Mouse (Mus musculus): ENCODE results near the gene Gm21969. TPM values are rescaled to one million over a fixed set of nuclear protein-coding genes. Genes with fewer than 3 reads are reported as not detected.

Gm21969 gene
- polyA plus RNA-seq, 1 experiment = 0.02 TPM

- H3K4me3 ChIP-seq (ENCODE audit: insufficient read depth, low read depth, low read length) = no peak overlapping the region
- TF ChIP-seq POLR2A (IDR thresholded peaks at IDR 0.05; ENCODE audit: low read depth, low read length) (no peak), CTCF (conservative IDR thresholded peaks at IDR 0.05; ENCODE audit: insufficient read depth, insufficient read length, low read depth, low read length) (peak; percentile 92)
- H3K36me3 ChIP-seq (ENCODE audit: control insufficient read depth, insufficient read depth, low read length) = no peaks in the 10 kb centered on the region
- H3K27me3 ChIP-seq (replicated peaks; ENCODE audit: control insufficient read depth, insufficient read depth, low read length) = no peaks in the 10 kb centered on the region
- DNase-seq = peak; percentile 62
- WGBS = 9% methylated on average over 6 of the region's 6 CpGs
- H3K4me1 ChIP-seq (ENCODE audit: control insufficient read depth, insufficient read depth, low read length) = peaks cover 4% of the 10 kb centered on the region; the same call in 1 of the 2 replicates
- no peak overlapping the region for H3K27ac ChIP-seq (ENCODE audit: insufficient read depth, low read depth, low read length)
These were observed 66.9 kb downstream of the Gm21969 start for GRCm38 (mm10) chr4:139669847-139670246.

GRCm38 (mm10) chr4:139675696-139676095, 72.7 kb downstream of the Gm21969 start:
- Histone ChIP-seq H3K27me3 (replicated peaks; ENCODE audit: control insufficient read depth, insufficient read depth, low read length) (no peaks in the 10 kb centered on the region), H3K4me1 (ENCODE audit: control insufficient read depth, insufficient read depth, low read length) (no peaks in the 10 kb centered on the region), H3K4me3 (ENCODE audit: insufficient read depth, low read depth, low read length) (no peak overlapping the region), H3K36me3 (ENCODE audit: control insufficient read depth, insufficient read depth, low read length) (no peaks in the 10 kb centered on the region), H3K27ac (ENCODE audit: insufficient read depth, low read depth, low read length) (no peak overlapping the region)
- DNase-seq = no peak
- TF ChIP-seq CTCF (conservative IDR thresholded peaks at IDR 0.05; ENCODE audit: insufficient read depth, insufficient read length, low read depth, low read length) (no peak), POLR2A (IDR thresholded peaks at IDR 0.05; ENCODE audit: low read depth, low read length) (no peak)
- 71% methylated on average over 9 of the region's 9 CpGs for WGBS

- Histone ChIP-seq H3K27me3 (replicated peaks; ENCODE audit: control insufficient read depth, insufficient read depth, low read length) (no peaks in the 10 kb centered on the region), H3K27ac (ENCODE audit: insufficient read depth, low read depth, low read length) (no peak overlapping the region), H3K4me1 (ENCODE audit: control insufficient read depth, insufficient read depth, low read length) (no peaks in the 10 kb centered on the region), H3K36me3 (ENCODE audit: control insufficient read depth, insufficient read depth, low read length) (no peaks in the 10 kb centered on the region), H3K4me3 (ENCODE audit: insufficient read depth, low read depth, low read length) (no peak overlapping the region)
- 77% methylated on average over 22 of the region's 22 CpGs for WGBS
- TF ChIP-seq POLR2A (IDR thresholded peaks at IDR 0.05; ENCODE audit: low read depth, low read length) = no peak
- no peak for TF ChIP-seq CTCF (conservative IDR thresholded peaks at IDR 0.05; ENCODE audit: insufficient read depth, insufficient read length, low read depth, low read length)
- peak; percentile 64 for DNase-seq
These were observed 81.0 kb downstream of the Gm21969 start for GRCm38 (mm10) chr4:139683728-139684638.

- peak; percentile 76 for TF ChIP-seq CTCF (conservative IDR thresholded peaks at IDR 0.05; ENCODE audit: insufficient read depth, insufficient read length, low read depth, low read length)
- TF ChIP-seq POLR2A (IDR thresholded peaks at IDR 0.05; ENCODE audit: low read depth, low read length) = no peak
- Histone ChIP-seq H3K4me3 (ENCODE audit: insufficient read depth, low read depth, low read length) (no peak overlapping the region), H3K36me3 (ENCODE audit: control insufficient read depth, insufficient read depth, low read length) (no peaks in the 10 kb centered on the region), H3K27ac (ENCODE audit: insufficient read depth, low read depth, low read length) (no peak overlapping the region), H3K4me1 (ENCODE audit: control insufficient read depth, insufficient read depth, low read length) (no peaks in the 10 kb centered on the region), H3K27me3 (replicated peaks; ENCODE audit: control insufficient read depth, insufficient read depth, low read length) (no peaks in the 10 kb centered on the region)
- 3% methylated on average over 3 of the region's 3 CpGs for WGBS
- peak; percentile 43 for DNase-seq
These were observed 81.6 kb downstream of the Gm21969 start for GRCm38 (mm10) chr4:139684639-139685017.

GRCm38 (mm10) chr4:139688058-139688457, 85.1 kb downstream of the Gm21969 start:
- H3K4me3 ChIP-seq (ENCODE audit: insufficient read depth, low read depth, low read length) = no peak overlapping the region
- H3K27me3 ChIP-seq (replicated peaks; ENCODE audit: control insufficient read depth, insufficient read depth, low read length) = no peaks in the 10 kb centered on the region
- no peaks in the 10 kb centered on the region for H3K36me3 ChIP-seq (ENCODE audit: control insufficient read depth, insufficient read depth, low read length)
- TF ChIP-seq CTCF (conservative IDR thresholded peaks at IDR 0.05; ENCODE audit: insufficient read depth, insufficient read length, low read depth, low read length) = no peak
- TF ChIP-seq POLR2A (IDR thresholded peaks at IDR 0.05; ENCODE audit: low read depth, low read length) = no peak
- DNase-seq = no peak
- 80% methylated on average over 9 of the region's 9 CpGs for WGBS
- no peak overlapping the region for H3K27ac ChIP-seq (ENCODE audit: insufficient read depth, low read depth, low read length)
- no peaks in the 10 kb centered on the region for H3K4me1 ChIP-seq (ENCODE audit: control insufficient read depth, insufficient read depth, low read length)

GRCm38 (mm10) chr4:139689627-139690269, 86.8 kb downstream of the Gm21969 start:
- no peaks in the 10 kb centered on the region for H3K4me1 ChIP-seq (ENCODE audit: control insufficient read depth, insufficient read depth, low read length)
- H3K4me3 ChIP-seq (ENCODE audit: insufficient read depth, low read depth, low read length) = no peak overlapping the region
- no peaks in the 10 kb centered on the region for H3K27me3 ChIP-seq (replicated peaks; ENCODE audit: control insufficient read depth, insufficient read depth, low read length)
- 54% methylated on average over 7 of the region's 7 CpGs for WGBS
- no peak for TF ChIP-seq POLR2A (IDR thresholded peaks at IDR 0.05; ENCODE audit: low read depth, low read length)
- no peak for TF ChIP-seq CTCF (conservative IDR thresholded peaks at IDR 0.05; ENCODE audit: insufficient read depth, insufficient read length, low read depth, low read length)
- no peaks in the 10 kb centered on the region for H3K36me3 ChIP-seq (ENCODE audit: control insufficient read depth, insufficient read depth, low read length)
- no peak overlapping the region for H3K27ac ChIP-seq (ENCODE audit: insufficient read depth, low read depth, low read length)
- DNase-seq = no peak

GRCm38 (mm10) chr4:139693315-139693714, 90.3 kb downstream of the Gm21969 start:
- Histone ChIP-seq H3K36me3 (ENCODE audit: control insufficient read depth, insufficient read depth, low read length) (no peaks in the 10 kb centered on the region), H3K27me3 (replicated peaks; ENCODE audit: control insufficient read depth, insufficient read depth, low read length) (no peaks in the 10 kb centered on the region), H3K4me1 (ENCODE audit: control insufficient read depth, insufficient read depth, low read length) (no peaks in the 10 kb centered on the region), H3K4me3 (ENCODE audit: insufficient read depth, low read depth, low read length) (no peak overlapping the region), H3K27ac (ENCODE audit: insufficient read depth, low read depth, low read length) (no peak overlapping the region)
- no peak for DNase-seq
- TF ChIP-seq CTCF (conservative IDR thresholded peaks at IDR 0.05; ENCODE audit: insufficient read depth, insufficient read length, low read depth, low read length) (no peak), POLR2A (IDR thresholded peaks at IDR 0.05; ENCODE audit: low read depth, low read length) (no peak)
- WGBS = 49% methylated on average over 5 of the region's 5 CpGs

All from kidney, adult 2 months (tissue).